Mouse (Mus musculus): Measurements from ENCODE around the gene Lrrc73. TPM values are rescaled to one million over a fixed set of nuclear protein-coding genes. Genes with fewer than 3 reads are reported as not detected.

Lrrc73 gene
- polyA plus RNA-seq, 1 experiment from 2014 or later: 2.2 TPM

MicroRNAs within 50 kb of the gene (microRNA counts, 519-probe panel; counts per million panel counts)
- microRNA mmu-miR-693-3p (19.3 counts per million), microRNA mmu-miR-693-5p (19.3 counts per million)

Small RNA genes lying within 50 kb of the gene (microRNA-seq; reads per million reads assigned to microRNA genes)
- gene Mir693 (ENCODE audit: borderline number of aligned reads): not detected

Other genes with a start within 250 kb of the Lrrc73 start
- 4.2 and 4.7 TPM in 2 replicates for gene Vegfa, start 221.2 kb upstream of the Lrrc73 start, polyA plus RNA-seq (2014; fragmentation: Nextera tagmentation; extraction: Ambion mirVana)
- gene Mrps18a, start 142.5 kb upstream of the Lrrc73 start, polyA plus RNA-seq (2014; fragmentation: Nextera tagmentation; extraction: Ambion mirVana): 112 and 128 TPM in 2 replicates
- 12.6 and 21.8 TPM in 2 replicates for gene Rsph9, start 109.3 kb upstream of the Lrrc73 start, polyA plus RNA-seq (2014; fragmentation: Nextera tagmentation; extraction: Ambion mirVana)
- 28.1 and 30.4 TPM in 2 replicates for gene Mad2l1bp, start 100.0 kb upstream of the Lrrc73 start, polyA plus RNA-seq (2014; fragmentation: Nextera tagmentation; extraction: Ambion mirVana)
- 27.1 and 28.2 TPM in 2 replicates for gene Gtpbp2, start 92.5 kb upstream of the Lrrc73 start, polyA plus RNA-seq (2014; fragmentation: Nextera tagmentation; extraction: Ambion mirVana)
- gene Polh, start 50.9 kb upstream of the Lrrc73 start, polyA plus RNA-seq (2014; fragmentation: Nextera tagmentation; extraction: Ambion mirVana): 8.6 and 9.4 TPM in 2 replicates
- gene Xpo5, start 50.7 kb upstream of the Lrrc73 start, polyA plus RNA-seq (2014; fragmentation: Nextera tagmentation; extraction: Ambion mirVana): 42.3 and 43.8 TPM in 2 replicates
- gene Polr1c, start 5.5 kb upstream of the Lrrc73 start, polyA plus RNA-seq (2014; fragmentation: Nextera tagmentation; extraction: Ambion mirVana): 78.1 and 80.2 TPM in 2 replicates
- gene Yipf3, start 5.5 kb upstream of the Lrrc73 start, polyA plus RNA-seq (2014; fragmentation: Nextera tagmentation; extraction: Ambion mirVana): 135 and 137 TPM in 2 replicates
- gene Tjap1, start 29.5 kb downstream of the Lrrc73 start, polyA plus RNA-seq (2014; fragmentation: Nextera tagmentation; extraction: Ambion mirVana): 54.5 and 57.3 TPM in 2 replicates
- gene Dlk2, start 43.9 kb downstream of the Lrrc73 start, polyA plus RNA-seq (2014; fragmentation: Nextera tagmentation; extraction: Ambion mirVana): 7.5 and 7.6 TPM in 2 replicates
- 5.5 and 6.6 TPM in 2 replicates for gene Abcc10, start 74.8 kb downstream of the Lrrc73 start, polyA plus RNA-seq (2014; fragmentation: Nextera tagmentation; extraction: Ambion mirVana)
- gene Zfp318, start 130.2 kb downstream of the Lrrc73 start, polyA plus RNA-seq (2014; fragmentation: Nextera tagmentation; extraction: Ambion mirVana): 16.1 and 16.5 TPM in 2 replicates
- 0.99 and 2.0 TPM in 2 replicates for gene Crip3, start 175.4 kb downstream of the Lrrc73 start, polyA plus RNA-seq (2014; fragmentation: Nextera tagmentation; extraction: Ambion mirVana)
- not detected in 2 replicates for gene Slc22a7, start 184.9 kb downstream of the Lrrc73 start, polyA plus RNA-seq (2014; fragmentation: Nextera tagmentation; extraction: Ambion mirVana)
- 0.46 and 0.61 TPM in 2 replicates for gene Ttbk1, start 234.1 kb downstream of the Lrrc73 start, polyA plus RNA-seq (2014; fragmentation: Nextera tagmentation; extraction: Ambion mirVana)
- gene Dnph1, start 243.2 kb downstream of the Lrrc73 start, polyA plus RNA-seq (2014; fragmentation: Nextera tagmentation; extraction: Ambion mirVana): 34.5 and 36.9 TPM in 2 replicates